Mouse (Mus musculus) c-Kit-negative CD71-positive TER-119-positive erythroid progenitor cells, embryonic 14.5 days (primary cell): ENCODE results near the gene Fam20a.

Experiments
- DNase-seq: peaks from one replicate; pipeline ENCODE4 v3.0.0-alpha.2; 2013; ENCODE audit warnings: low read depth, low spot score

The Fam20a gene

DNA sequence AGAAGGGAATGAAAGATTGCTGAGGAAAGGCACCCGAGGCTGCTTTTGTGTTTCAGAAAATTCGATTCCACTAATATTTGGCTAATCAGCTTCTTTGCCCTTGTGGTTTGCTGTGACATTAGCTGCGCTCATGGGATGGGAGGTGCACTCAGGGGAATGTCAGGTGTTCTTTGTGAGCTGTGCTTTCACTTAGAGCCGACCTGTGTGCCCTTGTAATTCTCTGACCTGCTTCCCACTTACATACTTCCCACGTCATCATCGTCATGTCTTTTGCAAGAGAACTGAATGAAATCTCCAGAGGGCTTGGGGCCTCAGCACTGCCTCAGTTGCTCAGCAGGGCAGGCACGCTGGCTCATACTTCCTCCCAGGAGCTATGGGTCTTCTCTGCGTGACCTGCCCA is 68.9 kb downstream of the Fam20a start:
- DNase-seq, result no peak

DNA sequence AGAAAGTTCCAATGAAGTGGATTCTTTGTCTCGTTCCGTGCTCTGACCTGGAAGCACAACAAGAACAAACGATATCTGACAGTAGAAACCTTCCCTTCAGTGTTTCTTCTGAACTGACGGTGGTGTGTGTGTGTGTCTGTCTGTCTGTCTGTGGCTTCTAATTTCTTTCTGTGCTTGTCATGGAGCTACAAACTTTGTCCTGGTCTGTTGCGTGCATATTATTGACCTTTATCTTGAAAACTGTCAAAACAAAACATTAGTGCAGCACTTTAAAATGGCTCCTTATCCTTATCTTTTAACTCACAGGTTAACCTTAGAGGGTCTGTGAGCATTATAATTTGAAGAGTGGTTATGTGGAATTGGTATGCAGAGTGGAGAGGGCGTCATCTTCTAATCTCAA is 69.6 kb downstream of the Fam20a start:
- DNase-seq, result no peak

GRCm38 (mm10) chr11:109651566-109652024 is 70.5 kb downstream of the Fam20a start:
- no peak for DNase-seq

DNA sequence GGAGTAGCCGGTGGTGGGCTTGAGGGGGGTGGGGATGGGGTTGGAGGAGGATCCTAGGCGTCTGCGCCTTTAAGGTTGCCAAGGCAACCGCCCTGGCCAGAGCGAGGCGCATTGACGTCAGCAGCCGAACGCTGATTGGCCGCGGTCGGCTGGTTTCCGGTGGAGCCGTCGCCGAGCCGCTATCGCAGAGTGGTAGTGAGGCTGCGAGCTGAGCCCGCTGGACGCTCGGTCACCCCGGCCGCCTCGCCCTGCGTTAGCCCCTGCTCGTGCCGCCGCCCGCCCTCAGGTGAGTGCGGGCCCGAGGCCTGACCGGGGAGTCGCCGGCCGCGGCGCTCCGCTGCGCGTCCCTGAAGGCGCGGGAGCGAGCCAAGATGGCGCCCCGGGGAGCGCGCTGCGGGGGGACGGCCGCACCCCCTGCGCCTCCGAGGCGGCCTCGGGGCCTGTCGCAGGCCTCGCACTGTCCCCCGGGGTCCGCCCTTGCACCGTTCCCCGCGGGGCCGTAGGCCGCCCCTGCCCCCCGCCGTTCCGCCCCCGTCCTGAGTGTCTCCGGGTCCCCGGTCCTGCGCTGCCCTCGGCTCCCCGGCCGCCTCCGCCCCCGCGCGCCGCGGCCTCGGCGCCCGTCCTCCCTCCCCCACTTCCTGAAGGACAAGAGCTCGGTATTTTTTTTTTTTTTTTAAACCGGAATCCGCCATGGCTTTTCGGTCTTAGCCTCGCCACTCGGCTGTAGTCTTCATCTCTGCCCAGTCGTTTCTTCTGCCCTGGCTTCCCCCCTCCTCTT is 71.1 kb downstream of the Fam20a start:
- peak; percentile 80 for DNase-seq

GRCm38 (mm10) chr11:109649975-109650701 is 71.9 kb downstream of the Fam20a start:
- no peak for DNase-seq

GRCm38 (mm10) chr11:109649206-109649605 is 72.9 kb downstream of the Fam20a start, which contains the start of gene Prkar1a:
Prkar1a (plus strand) TSS chr11:109649405.
- no peak for DNase-seq

GRCm38 (mm10) chr11:109648510-109648909 is 73.6 kb downstream of the Fam20a start:
- DNase-seq, result no peak

DNA sequence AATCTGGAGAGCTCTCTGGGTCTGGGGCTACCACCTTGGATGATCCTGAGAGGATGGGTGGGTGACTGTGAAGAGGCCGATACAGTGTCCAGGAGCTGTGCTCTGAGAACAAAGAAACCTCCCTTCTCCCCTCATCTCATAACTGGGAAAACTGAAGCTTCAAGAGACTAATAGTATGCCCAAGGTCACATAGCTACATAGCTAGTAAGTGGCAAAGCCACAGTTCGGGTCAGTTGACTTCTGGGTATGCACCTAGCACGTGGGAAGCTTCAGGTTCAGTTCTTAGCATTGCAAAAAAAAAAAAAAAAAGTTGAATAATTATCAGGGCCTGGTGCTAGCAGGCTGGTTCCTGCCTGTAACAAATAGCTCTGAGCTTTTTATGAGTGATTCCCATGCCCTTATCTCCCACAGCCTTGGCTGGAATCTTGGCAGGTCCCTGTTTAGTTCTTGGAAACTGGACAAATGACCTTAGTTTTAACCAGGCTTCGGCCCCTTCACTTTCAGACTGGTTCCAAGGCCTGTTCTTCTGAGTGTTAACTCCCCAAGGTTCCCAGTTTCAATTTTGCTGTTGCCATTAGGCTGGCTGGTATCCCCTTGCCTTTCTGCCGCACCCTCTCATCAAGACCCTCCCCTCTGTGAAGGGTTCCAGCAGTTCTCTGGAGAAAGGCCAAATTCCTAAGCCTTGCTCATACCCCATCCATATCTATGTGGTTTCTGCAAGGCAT is 80.4 kb downstream of the Fam20a start:
- DNase-seq, result no peak

DNA sequence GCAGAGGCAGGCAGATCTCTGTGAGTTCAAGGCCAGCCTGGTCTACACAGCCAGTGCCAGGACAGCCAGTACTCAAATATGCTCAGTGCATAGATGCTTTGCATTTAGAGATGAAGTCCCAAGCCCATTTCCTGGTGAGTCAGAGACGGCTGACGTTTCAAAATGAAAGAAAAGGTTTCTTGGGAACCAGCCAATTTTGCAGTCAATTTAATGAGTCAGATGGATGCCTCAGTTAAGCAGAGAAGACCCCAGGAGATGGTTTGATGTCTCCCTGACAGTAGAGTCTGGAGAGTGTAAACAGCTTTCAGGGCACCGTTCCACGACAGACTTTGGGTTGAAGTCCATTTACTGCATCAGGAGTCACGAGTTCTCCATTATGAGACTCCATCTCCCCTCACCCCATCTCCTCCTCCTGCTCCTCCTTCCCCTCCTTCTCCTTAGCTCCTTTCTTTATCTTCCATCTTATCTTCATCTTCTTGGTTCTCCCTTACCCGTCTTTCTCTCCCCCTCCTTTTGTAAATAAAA is 86.1 kb downstream of the Fam20a start:
- no peak for DNase-seq

DNA sequence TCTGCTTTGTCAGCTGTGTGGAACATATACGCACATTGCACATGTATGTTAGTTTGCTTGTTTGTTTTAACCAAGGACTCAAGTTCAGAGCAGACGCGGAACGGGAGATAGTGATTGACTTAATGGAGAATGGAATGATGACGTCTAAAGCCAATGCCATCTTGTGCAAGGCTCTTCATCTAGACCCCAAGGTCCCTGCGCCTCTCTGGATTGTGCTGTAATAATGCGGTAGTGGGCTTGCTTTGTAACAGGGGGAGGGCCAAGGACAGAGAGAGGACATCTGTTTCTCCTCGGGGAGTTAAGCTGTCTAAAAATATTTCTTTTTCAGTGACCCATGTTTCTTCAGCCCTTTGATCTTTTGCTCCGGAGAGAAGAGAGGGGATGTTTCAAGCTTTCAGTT is 87.2 kb downstream of the Fam20a start:
- DNase-seq, result no peak

- DNase-seq, result no peak
Observed at GRCm38 (mm10) chr11:109629021-109629521, 93.0 kb downstream of the Fam20a start.

- DNase-seq, result no peak
Observed at GRCm38 (mm10) chr11:109628099-109628498, 94.0 kb downstream of the Fam20a start.

- DNase-seq, result no peak
Observed at GRCm38 (mm10) chr11:109627648-109628047, 94.4 kb downstream of the Fam20a start.

DNA sequence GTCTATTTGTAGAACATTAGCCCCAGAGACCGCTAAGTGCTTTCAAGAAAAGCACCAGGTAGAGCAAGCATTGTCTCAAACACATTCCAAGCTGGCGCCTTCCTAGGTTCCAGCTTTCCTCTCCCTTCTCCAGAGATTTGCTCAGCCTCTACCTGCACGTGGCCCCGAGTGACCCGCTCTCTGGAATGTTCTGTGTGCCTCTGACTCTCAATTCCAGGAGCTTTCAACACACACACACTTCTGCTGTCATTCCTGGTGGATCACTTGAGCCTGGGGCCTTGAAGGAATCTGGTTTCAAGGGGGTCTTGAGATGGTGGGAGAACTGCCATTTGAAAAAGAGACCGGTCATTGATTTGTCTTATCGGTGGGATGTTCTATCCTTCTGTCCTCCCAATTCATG is 98.8 kb downstream of the Fam20a start:
- no peak for DNase-seq

- DNase-seq, result no peak
Observed at GRCm38 (mm10) chr11:109622518-109623037, 99.5 kb downstream of the Fam20a start.

DNA sequence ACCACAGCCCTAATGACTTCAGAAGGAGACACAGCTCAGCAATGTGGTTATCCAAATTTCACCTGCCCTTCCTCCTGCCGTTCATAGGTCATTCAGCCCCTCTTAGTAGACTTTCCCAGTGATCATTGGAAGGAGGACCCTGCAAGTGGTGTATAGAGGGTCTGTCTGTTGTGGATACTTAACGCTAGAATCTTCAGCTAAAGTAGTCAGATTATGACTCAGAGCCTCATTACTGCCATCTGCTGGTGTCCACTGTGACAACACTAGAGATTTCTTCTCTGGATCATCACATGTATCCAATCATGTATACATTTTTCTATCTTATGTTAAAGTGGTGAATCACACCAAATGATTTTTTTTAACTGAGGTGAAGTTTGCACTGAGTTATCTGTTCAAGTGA is 100.9 kb downstream of the Fam20a start:
- DNase-seq, result peak; percentile 59

- DNase-seq, result no peak
Observed at GRCm38 (mm10) chr11:109620356-109620755, 101.7 kb downstream of the Fam20a start.
